Mouse (Mus musculus): ENCODE results near the gene Gm5565. TPM values are rescaled to one million over a fixed set of nuclear protein-coding genes. Genes with fewer than 3 reads are reported as not detected.
"Not testable (repeated sequence)": the region's sequence is repeated elsewhere in the genome, so short reads cannot be mapped to it uniquely, and the experiment has no call there.

The Gm5565 gene
- polyA plus RNA-seq (2012; rRNA removed) (not detected in 2 replicates), polyA plus RNA-seq (2014; fragmentation: Nextera tagmentation; extraction: Ambion mirVana) (not detected in 2 replicates)

GRCm38 (mm10) chr5:146160439-146160838, at the start of gene Gm5565:
Gene Gm5565 (minus strand): TSS chr5:146160539.
- H3K27me3 ChIP-seq (ENCODE audit: control insufficient read depth, insufficient read depth, low read length); H3K4me3 ChIP-seq (replicated peaks; ENCODE audit: low read length): not testable (repeated sequence)
- 89% methylated on average over 3 of the region's 3 CpGs for WGBS

GRCm38 (mm10) chr5:146205537-146205936, 45.2 kb upstream of the Gm5565 start:
- Histone ChIP-seq H3K27ac (replicated peaks; ENCODE audit: low read depth, low read length) (no peak overlapping the region), H3K9me3 (ENCODE audit: control insufficient read depth, low read length) (no peaks in the 10 kb centered on the region), H3K27me3 (ENCODE audit: control insufficient read depth, insufficient read depth, low read length) (no peaks in the 10 kb centered on the region), H3K9ac (ENCODE audit: low read depth, low read length, severe bottlenecking) (no peak overlapping the region), H3K36me3 (ENCODE audit: control insufficient read depth, insufficient read depth, low read length) (peaks cover 65% of the 10 kb centered on the region), H3K4me2 (replicated peaks; ENCODE audit: low read depth, low read length, severe bottlenecking) (no peak overlapping the region), H3K4me1 (ENCODE audit: control insufficient read depth, insufficient read depth, low read length) (no peaks in the 10 kb centered on the region), H3K4me3 (replicated peaks; ENCODE audit: low read length) (no peak overlapping the region)
- ATAC-seq (ENCODE audit: low FRiP score, low read depth) (no peak), DNase-seq (ENCODE audit: low spot score) (no peak)
- 97% methylated on average over 5 of the region's 5 CpGs for WGBS
- TF ChIP-seq POLR2A (IDR thresholded peaks at IDR 0.05; ENCODE audit: borderline replicate concordance, extremely low read depth, insufficient read depth, insufficient read length) = no peak

More at GRCm38 (mm10) chr5:146160439-146160838, at the start of gene Gm5565:
- H3K27ac ChIP-seq (replicated peaks; ENCODE audit: low read depth, low read length); H3K4me2 ChIP-seq (replicated peaks; ENCODE audit: low read depth, low read length, severe bottlenecking); H3K36me3 ChIP-seq (ENCODE audit: control insufficient read depth, insufficient read depth, low read length); H3K9ac ChIP-seq (ENCODE audit: low read depth, low read length, severe bottlenecking); H3K4me1 ChIP-seq (ENCODE audit: control insufficient read depth, insufficient read depth, low read length); ATAC-seq (ENCODE audit: low FRiP score, low read depth); H3K9me3 ChIP-seq (ENCODE audit: control insufficient read depth, low read length); DNase-seq (ENCODE audit: low spot score): not testable (repeated sequence)

DNA sequence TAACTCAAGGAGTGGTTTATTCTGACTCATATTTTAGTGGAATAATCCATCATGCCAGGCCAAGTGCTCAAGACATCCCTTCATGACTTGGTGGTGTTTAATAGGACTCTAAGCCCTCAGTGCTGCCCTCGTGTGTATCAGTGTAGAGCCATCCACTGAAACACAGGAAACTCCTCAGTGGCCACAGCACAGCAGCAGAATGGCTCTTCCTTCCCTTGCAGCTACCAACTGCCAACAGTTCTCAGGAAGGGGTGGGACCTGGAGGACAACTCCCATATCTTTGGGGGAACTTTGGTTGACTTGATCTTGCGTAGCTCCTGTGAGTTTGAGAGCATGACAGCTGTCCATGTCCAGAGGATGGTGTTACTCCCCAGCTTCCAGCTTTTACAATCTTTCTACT, 43.6 kb upstream of the Gm5565 start:
- 83% methylated on average over 2 of the region's 2 CpGs for WGBS
- DNase-seq (ENCODE audit: low spot score) (no peak), ATAC-seq (ENCODE audit: low FRiP score, low read depth) (no peak)
- H3K9ac ChIP-seq (ENCODE audit: low read depth, low read length, severe bottlenecking) = no peak overlapping the region
- TF ChIP-seq POLR2A (IDR thresholded peaks at IDR 0.05; ENCODE audit: borderline replicate concordance, extremely low read depth, insufficient read depth, insufficient read length) = no peak
- no peak overlapping the region for H3K4me2 ChIP-seq (replicated peaks; ENCODE audit: low read depth, low read length, severe bottlenecking)
- no peak overlapping the region for H3K4me3 ChIP-seq (replicated peaks; ENCODE audit: low read length)
- H3K4me1 ChIP-seq (ENCODE audit: control insufficient read depth, insufficient read depth, low read length) = no peaks in the 10 kb centered on the region
- no peak overlapping the region for H3K27ac ChIP-seq (replicated peaks; ENCODE audit: low read depth, low read length)
- H3K36me3 ChIP-seq (ENCODE audit: control insufficient read depth, insufficient read depth, low read length) = peaks cover 52% of the 10 kb centered on the region
- H3K9me3 ChIP-seq (ENCODE audit: control insufficient read depth, low read length) = no peaks in the 10 kb centered on the region
- H3K27me3 ChIP-seq (ENCODE audit: control insufficient read depth, insufficient read depth, low read length) = no peaks in the 10 kb centered on the region

- no peak for ATAC-seq (ENCODE audit: low FRiP score, low read depth)
- WGBS = 96% methylated on average over 6 of the region's 6 CpGs
- H3K4me1 ChIP-seq (ENCODE audit: control insufficient read depth, insufficient read depth, low read length) = no peaks in the 10 kb centered on the region
Measured at GRCm38 (mm10) chr5:146200580-146200979, 40.2 kb upstream of the Gm5565 start.

DNA sequence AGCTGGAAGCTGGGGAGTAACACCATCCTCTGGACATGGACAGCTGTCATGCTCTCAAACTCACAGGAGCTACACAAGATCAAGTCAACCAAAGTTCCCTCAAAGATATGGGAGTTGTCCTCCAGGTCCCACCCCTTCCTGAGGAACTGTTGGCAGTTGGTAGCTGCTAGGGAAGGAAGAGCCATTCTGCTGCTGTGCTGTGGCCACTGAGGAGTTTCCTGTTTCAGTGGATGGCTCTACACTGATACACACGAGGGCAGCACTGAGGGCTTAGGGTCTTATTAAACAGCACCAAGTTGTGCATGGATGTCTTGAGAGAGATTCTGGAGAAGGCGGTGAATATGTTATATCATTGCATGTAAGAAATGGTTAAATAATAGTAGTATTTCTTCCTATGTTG, 39.2 kb upstream of the Gm5565 start:
- no peak overlapping the region for H3K9ac ChIP-seq (ENCODE audit: low read depth, low read length, severe bottlenecking)
- WGBS = 83% methylated on average over 2 of the region's 2 CpGs
- no peak overlapping the region for H3K4me3 ChIP-seq (replicated peaks; ENCODE audit: low read length)
- peaks cover 15% of the 10 kb centered on the region for H3K36me3 ChIP-seq (ENCODE audit: control insufficient read depth, insufficient read depth, low read length)
- no peaks in the 10 kb centered on the region for H3K4me1 ChIP-seq (ENCODE audit: control insufficient read depth, insufficient read depth, low read length)
- H3K4me2 ChIP-seq (replicated peaks; ENCODE audit: low read depth, low read length, severe bottlenecking) = no peak overlapping the region
- no peaks in the 10 kb centered on the region for H3K27me3 ChIP-seq (ENCODE audit: control insufficient read depth, insufficient read depth, low read length)
- ATAC-seq (ENCODE audit: low FRiP score, low read depth) = no peak
- no peak for TF ChIP-seq POLR2A (IDR thresholded peaks at IDR 0.05; ENCODE audit: borderline replicate concordance, extremely low read depth, insufficient read depth, insufficient read length)
- no peak for DNase-seq (ENCODE audit: low spot score)
- H3K9me3 ChIP-seq (ENCODE audit: control insufficient read depth, low read length) = no peaks in the 10 kb centered on the region
- H3K27ac ChIP-seq (replicated peaks; ENCODE audit: low read depth, low read length) = no peak overlapping the region

More at GRCm38 (mm10) chr5:146200580-146200979, 40.2 kb upstream of the Gm5565 start:
- no peaks in the 10 kb centered on the region for H3K27me3 ChIP-seq (ENCODE audit: control insufficient read depth, insufficient read depth, low read length)
- no peak overlapping the region for H3K27ac ChIP-seq (replicated peaks; ENCODE audit: low read depth, low read length)
- H3K4me2 ChIP-seq (replicated peaks; ENCODE audit: low read depth, low read length, severe bottlenecking) = no peak overlapping the region
- no peak for DNase-seq (ENCODE audit: low spot score)
- peaks cover 25% of the 10 kb centered on the region for H3K36me3 ChIP-seq (ENCODE audit: control insufficient read depth, insufficient read depth, low read length)
- H3K9ac ChIP-seq (ENCODE audit: low read depth, low read length, severe bottlenecking) = no peak overlapping the region
- no peak overlapping the region for H3K4me3 ChIP-seq (replicated peaks; ENCODE audit: low read length)
- H3K9me3 ChIP-seq (ENCODE audit: control insufficient read depth, low read length) = no peaks in the 10 kb centered on the region
- TF ChIP-seq POLR2A (IDR thresholded peaks at IDR 0.05; ENCODE audit: borderline replicate concordance, extremely low read depth, insufficient read depth, insufficient read length) = no peak

- H3K4me3 ChIP-seq (replicated peaks; ENCODE audit: low read length) = no peak overlapping the region
- H3K9ac ChIP-seq (ENCODE audit: low read depth, low read length, severe bottlenecking) = no peak overlapping the region
- no peaks in the 10 kb centered on the region for H3K27me3 ChIP-seq (ENCODE audit: control insufficient read depth, insufficient read depth, low read length)
- H3K36me3 ChIP-seq (ENCODE audit: control insufficient read depth, insufficient read depth, low read length) = peaks cover 11% of the 10 kb centered on the region; the same call in 1 of the 2 replicates
- DNase-seq (ENCODE audit: low spot score) (no peak), ATAC-seq (ENCODE audit: low FRiP score, low read depth) (no peak)
- H3K4me1 ChIP-seq (ENCODE audit: control insufficient read depth, insufficient read depth, low read length) = no peaks in the 10 kb centered on the region
- H3K9me3 ChIP-seq (ENCODE audit: control insufficient read depth, low read length) = no peaks in the 10 kb centered on the region
- H3K27ac ChIP-seq (replicated peaks; ENCODE audit: low read depth, low read length) = no peak overlapping the region
- H3K4me2 ChIP-seq (replicated peaks; ENCODE audit: low read depth, low read length, severe bottlenecking) = no peak overlapping the region
- no peak for TF ChIP-seq POLR2A (IDR thresholded peaks at IDR 0.05; ENCODE audit: borderline replicate concordance, extremely low read depth, insufficient read depth, insufficient read length)
Measured at GRCm38 (mm10) chr5:146199073-146199472, 38.7 kb upstream of the Gm5565 start.
